Mouse (Mus musculus) limb, embryonic 15.5 days (tissue): ENCODE measurements around the gene Gpr83. TPM values are rescaled to one million over a fixed set of nuclear protein-coding genes. Genes with fewer than 3 reads are reported as not detected.

ENCODE experiments used
- ATAC-seq: fragments of 200-750 bp; cut with Nextera tagmentation; 2 replicates; pipeline ENCODE4 v1.8.0; 2017; ENCODE audit warnings: low read depth, moderate TSS enrichment; ENCODE audit not compliant: insufficient number of reproducible peaks, low FRiP score, low TSS enrichment
- H3K27ac ChIP-seq: fragments of 300-500 bp; sonication (generic); 2 replicates; pipeline ENCODE4 v1.5.1; 2015; ENCODE audit warnings: moderate library complexity, mild to moderate bottlenecking, inconsistent platforms
- H3K27me3 ChIP-seq: fragments of 300-500 bp; sonication (generic); 2 replicates; pipeline ENCODE4 v1.6.1; 2015; ENCODE audit warnings: inconsistent platforms
- H3K36me3 ChIP-seq: fragments of 300-500 bp; sonication (generic); 2 replicates; pipeline ENCODE4 v1.6.1; 2015; ENCODE audit warnings: inconsistent platforms
- H3K4me1 ChIP-seq: fragments of 300-500 bp; sonication (generic); 2 replicates; pipeline ENCODE4 v1.6.1; 2015; ENCODE audit warnings: inconsistent platforms
- H3K4me2 ChIP-seq: fragments of 300-500 bp; sonication (generic); 2 replicates; pipeline ENCODE4 v1.6.1; 2015; ENCODE audit warnings: mild to moderate bottlenecking, inconsistent platforms
- H3K4me3 ChIP-seq: fragments of 300-500 bp; sonication (generic); 2 replicates; pipeline ENCODE4 v1.5.1; 2015; ENCODE audit warnings: mild to moderate bottlenecking, inconsistent platforms
- H3K9ac ChIP-seq: fragments of 300-500 bp; sonication (generic); 2 replicates; pipeline ENCODE4 v1.6.1; 2015; ENCODE audit warnings: inconsistent platforms
- H3K9me3 ChIP-seq: fragments of 300-500 bp; sonication (generic); 2 replicates; pipeline ENCODE4 v1.6.1; 2016; ENCODE audit warnings: inconsistent platforms
- WGBS: fragments of 180-500 bp; shearing (Covaris S2); methylation state at CpG from one replicate; pipeline ENCODE4 v1.1.7; 2015; 5-methylcytosine and 5-hydroxymethylcytosine counted together
- polyA plus RNA-seq: library from polyadenylated mRNA; unstranded; fragments of >200 nt; fragmentation: Nextera tagmentation; extraction: Ambion mirVana; gene quantifications from 2 replicates; pipeline ENCODE4 v1.2.1, GENCODE M21; 2015

Gpr83 gene
- polyA plus RNA-seq: 3.3 and 3.6 TPM in 2 replicates

DNA sequence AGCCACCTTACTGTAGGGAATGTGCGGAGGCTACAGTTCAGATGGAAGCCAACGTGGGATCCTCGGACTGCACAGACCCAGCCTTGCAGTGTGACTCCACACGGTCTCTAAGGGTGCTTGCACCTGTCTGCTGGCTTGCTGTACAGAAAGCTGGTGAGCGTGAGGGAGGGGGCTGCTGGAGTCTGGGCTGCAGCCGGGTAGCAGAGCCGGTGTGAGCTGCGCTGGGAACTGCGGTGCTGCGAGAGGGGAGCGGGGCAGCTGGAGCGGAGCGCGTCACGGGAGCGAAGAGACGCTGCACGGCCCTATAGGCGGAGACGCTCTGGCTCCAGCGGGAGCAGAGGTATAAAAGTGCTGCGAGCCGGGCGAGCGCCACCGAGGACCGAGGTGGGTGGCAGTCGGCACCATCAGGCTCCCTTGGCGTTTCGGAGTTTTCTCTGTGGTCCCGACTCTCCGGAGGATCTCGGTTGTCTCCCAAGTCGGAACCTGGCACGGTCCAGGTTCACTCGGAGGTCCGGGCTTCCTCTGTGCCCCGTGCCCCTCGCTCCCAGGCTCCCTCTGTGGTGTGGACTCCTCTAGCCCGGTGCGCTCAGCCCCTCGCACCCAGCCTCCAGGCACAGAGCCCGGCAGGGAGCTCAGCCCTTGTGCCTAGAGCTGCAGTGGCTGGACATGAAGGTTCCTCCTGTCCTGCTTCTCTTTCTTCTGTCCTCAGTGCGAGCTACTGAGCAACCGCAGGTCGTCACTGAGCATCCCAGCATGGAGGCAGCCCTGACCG lies at the start of gene Gpr83:
Gene Gpr83, plus strand, starts transcription at position 343 of the 772 bp plus-strand sequence.
- H3K27ac ChIP-seq: no peak within 1 kb of the TSS
- ATAC-seq: 0 out of 2 replicates have a peak, but pooled peaks have one; percentile 67
- H3K36me3 ChIP-seq: no peaks in the 10 kb centered on the region
- peaks cover 74% of the 10 kb centered on the region for H3K27me3 ChIP-seq
- no peaks in the 10 kb centered on the region for H3K9me3 ChIP-seq
- H3K4me1 ChIP-seq: peaks cover 9% of the 10 kb centered on the region
- no peak within 1 kb of the TSS for H3K9ac ChIP-seq
- 2% methylated on average over 47 of the region's 47 CpGs for WGBS
- peak within 1 kb of the TSS; percentile 38 for H3K4me3 ChIP-seq
- H3K4me2 ChIP-seq: peak within 1 kb of the TSS; percentile 73

DNA sequence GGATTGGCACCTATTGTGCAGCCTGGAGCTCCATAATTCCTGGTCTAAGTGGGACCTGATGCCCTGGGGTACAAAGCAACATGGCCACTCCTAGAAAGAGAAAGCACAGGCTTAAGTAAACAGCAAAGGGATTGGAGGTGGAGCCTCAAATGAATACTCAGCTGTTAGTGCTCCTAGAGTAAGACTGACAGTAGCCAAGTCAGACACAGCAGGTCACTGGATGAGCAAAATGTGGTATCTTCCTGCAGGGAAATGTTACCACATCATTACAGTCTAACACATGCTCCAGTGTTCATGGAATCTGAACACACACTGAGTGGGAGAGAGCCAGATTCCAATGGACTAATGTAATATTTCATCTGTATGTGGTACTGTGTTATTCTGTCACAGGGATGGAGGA lies 38.6 kb upstream of the Gpr83 start:
- Histone ChIP-seq H3K36me3 (peaks cover 74% of the 10 kb centered on the region), H3K9ac (no peak overlapping the region), H3K4me1 (no peaks in the 10 kb centered on the region), H3K4me3 (no peak overlapping the region), H3K27ac (no peak overlapping the region), H3K4me2 (no peak overlapping the region), H3K9me3 (no peaks in the 10 kb centered on the region), H3K27me3 (no peaks in the 10 kb centered on the region)
- no peak for ATAC-seq

DNA sequence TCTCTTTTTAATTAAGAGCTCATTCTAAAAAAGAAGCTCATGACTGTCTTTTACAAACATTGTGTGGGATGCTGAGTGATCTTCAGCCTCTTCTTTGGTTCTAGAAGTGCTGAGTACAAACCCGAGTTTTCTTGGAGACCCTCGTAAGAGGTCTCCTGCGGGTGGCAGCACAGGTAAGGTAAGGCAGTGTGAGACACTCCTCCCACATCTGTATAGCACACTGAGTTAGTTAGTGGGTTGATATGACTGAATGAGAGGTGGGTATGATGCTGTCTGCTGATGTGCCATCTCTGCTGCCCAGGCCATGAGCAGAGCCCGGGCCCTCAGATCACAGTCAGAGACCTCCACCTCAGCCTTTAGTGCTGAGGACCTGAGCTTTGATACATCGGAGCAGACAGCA lies 35.2 kb upstream of the Gpr83 start:
- peaks cover 56% of the 10 kb centered on the region for H3K36me3 ChIP-seq
- no peak overlapping the region for H3K9ac ChIP-seq
- no peak for ATAC-seq
- no peaks in the 10 kb centered on the region for H3K27me3 ChIP-seq
- H3K4me2 ChIP-seq: no peak overlapping the region
- no peak overlapping the region for H3K4me3 ChIP-seq
- no peak overlapping the region for H3K27ac ChIP-seq
- no peaks in the 10 kb centered on the region for H3K4me1 ChIP-seq
- 82% methylated on average over 5 of the region's 5 CpGs for WGBS
- no peaks in the 10 kb centered on the region for H3K9me3 ChIP-seq

DNA sequence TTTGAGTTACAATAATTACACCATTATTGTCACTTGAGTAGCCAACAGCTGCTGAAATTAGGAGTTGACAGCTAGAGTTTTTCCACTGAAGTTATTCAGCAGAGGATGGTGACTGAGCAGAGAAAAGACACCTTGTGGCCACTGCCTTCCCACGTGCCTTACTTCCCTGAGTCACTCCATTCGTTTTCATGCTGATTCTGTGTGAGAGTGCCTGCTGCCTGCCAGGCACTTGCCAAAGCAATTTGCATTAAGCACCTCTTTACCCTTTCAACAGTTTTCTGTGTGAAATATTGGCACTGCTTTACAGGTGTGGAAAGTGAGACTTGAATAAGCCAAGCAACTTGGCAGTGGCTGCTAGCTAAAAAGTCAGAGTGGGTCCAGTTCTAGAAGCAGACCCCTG lies 32.1 kb upstream of the Gpr83 start:
- Histone ChIP-seq H3K4me2 (no peak overlapping the region), H3K9ac (no peak overlapping the region), H3K27me3 (no peaks in the 10 kb centered on the region), H3K9me3 (no peaks in the 10 kb centered on the region), H3K36me3 (peaks cover 53% of the 10 kb centered on the region), H3K4me3 (no peak overlapping the region), H3K27ac (no peak overlapping the region), H3K4me1 (no peaks in the 10 kb centered on the region)
- ATAC-seq: no peak
- 59% methylated on average over 2 of the region's 2 CpGs for WGBS

DNA sequence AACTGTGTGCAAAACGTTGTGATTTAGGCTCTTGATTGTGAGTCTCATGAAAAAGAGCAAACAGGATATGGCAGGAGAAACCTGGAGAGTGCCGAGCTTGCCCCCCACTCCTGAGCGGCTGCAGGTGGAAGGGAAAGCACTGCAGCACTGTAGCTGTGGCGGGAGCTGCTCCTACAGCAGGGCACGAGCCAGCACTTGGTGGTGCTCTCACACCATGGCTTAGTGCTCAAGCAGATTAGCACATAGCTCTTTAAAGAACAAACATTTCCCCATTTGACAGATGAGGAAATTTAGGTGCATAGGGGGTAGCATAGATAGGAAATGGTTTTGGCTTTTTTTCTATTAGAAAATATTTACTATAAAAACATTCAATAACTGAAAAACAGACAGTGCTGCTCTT lies 28.0 kb upstream of the Gpr83 start:
- Histone ChIP-seq H3K9ac (no peak overlapping the region), H3K27me3 (peaks cover 4% of the 10 kb centered on the region; the same call in 1 of the 2 replicates), H3K4me2 (no peak overlapping the region), H3K27ac (no peak overlapping the region), H3K36me3 (peaks cover 69% of the 10 kb centered on the region), H3K9me3 (no peaks in the 10 kb centered on the region), H3K4me3 (no peak overlapping the region), H3K4me1 (no peaks in the 10 kb centered on the region)
- 85% methylated on average over 5 of the region's 5 CpGs for WGBS
- ATAC-seq: no peak

DNA sequence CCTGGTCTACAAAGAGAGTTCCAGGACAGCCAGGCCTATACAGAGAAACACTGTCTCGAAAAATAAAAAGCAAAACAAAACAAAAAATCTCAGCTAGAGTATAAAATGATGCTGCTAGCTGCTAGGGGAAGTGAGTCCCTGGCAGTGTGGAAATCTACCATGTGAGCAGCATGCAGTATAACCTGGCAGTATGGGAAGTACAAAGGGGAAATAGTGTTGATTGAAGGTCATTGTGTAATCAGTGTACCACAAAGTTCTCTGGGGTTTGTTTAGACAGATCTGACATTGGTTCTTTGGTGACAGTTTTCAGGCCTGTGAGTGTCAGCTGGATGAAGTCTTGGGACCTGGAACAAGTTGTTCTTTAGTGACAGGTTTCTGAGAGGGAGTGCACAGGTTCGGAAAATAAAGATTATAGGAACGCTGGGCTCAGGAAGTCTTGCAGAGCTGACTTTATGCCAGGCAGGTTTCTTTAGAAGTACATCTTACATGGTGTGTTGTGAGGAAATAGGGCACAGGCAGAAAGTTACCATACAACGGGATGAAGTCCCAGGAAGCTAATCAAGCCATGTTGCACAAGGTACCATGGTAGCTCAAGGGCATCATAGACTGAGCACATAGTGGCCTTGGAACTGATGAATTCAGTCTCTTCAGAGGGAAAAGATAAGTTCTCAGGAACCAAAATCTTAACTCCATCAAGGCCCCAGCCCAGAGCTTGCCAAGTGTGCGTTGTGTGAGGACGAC lies 24.5 kb upstream of the Gpr83 start:
- H3K27ac ChIP-seq: no peak overlapping the region
- 87% methylated on average over 6 of the region's 6 CpGs for WGBS

DNA sequence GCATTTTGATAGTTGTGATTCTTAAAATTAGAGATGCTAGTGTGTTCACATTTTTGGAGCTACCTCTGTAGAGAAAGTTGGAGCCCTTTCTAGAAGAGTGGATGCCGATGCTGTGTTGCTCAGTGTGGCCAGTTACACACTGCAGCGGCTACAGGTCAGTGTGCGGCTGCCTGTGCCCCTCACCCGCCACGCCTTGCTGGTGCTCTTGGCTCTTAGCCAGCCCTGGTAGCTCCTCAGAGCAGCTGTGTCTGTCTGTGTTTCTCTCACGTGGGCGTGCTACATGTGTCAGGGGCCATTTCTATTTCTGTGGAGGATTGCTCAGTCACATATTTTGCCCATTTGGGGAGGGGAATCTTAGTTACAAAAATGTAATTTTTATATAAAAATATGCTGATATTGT lies 20.5 kb upstream of the Gpr83 start:
- Histone ChIP-seq H3K9ac (no peak overlapping the region), H3K27ac (no peak overlapping the region), H3K36me3 (peaks cover 20% of the 10 kb centered on the region), H3K4me1 (peaks cover 16% of the 10 kb centered on the region), H3K4me2 (no peak overlapping the region), H3K9me3 (no peaks in the 10 kb centered on the region), H3K4me3 (no peak overlapping the region), H3K27me3 (peaks cover 4% of the 10 kb centered on the region; the same call in 1 of the 2 replicates)
- WGBS: 30% methylated on average over 7 of the region's 7 CpGs
- no peak; the same call in 1 of the 2 replicates for ATAC-seq

More for the DNA sequence above, 24.5 kb upstream of the Gpr83 start:
- Histone ChIP-seq H3K36me3 (peaks cover 52% of the 10 kb centered on the region), H3K27me3 (peaks cover 4% of the 10 kb centered on the region; the same call in 1 of the 2 replicates), H3K9me3 (no peaks in the 10 kb centered on the region), H3K9ac (no peak overlapping the region), H3K4me3 (no peak overlapping the region), H3K4me1 (peaks cover 6% of the 10 kb centered on the region), H3K4me2 (no peak overlapping the region)
- ATAC-seq: no peak

DNA sequence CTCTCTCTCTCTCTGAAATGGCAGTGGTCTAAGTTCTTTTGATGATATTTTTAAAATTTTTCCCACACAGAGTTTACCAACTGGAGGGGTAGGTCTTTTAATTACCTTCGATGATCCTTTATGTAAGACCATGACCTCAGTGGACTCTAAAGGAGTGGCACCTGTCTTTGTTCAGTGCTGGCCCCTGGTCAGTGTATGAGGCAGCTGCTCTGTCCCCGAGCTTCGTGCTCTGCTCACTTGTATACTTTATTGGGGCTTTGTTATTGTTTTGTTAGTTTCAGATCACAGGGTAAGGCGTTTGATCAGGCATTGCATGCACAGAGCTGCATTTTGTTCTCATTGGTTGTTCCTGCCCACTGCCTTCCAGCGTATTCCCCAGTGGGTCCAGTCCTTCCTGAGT lies 20.0 kb upstream of the Gpr83 start:
- Histone ChIP-seq H3K27ac (no peak overlapping the region), H3K4me1 (peaks cover 16% of the 10 kb centered on the region), H3K4me3 (no peak overlapping the region), H3K4me2 (no peak overlapping the region), H3K36me3 (peaks cover 16% of the 10 kb centered on the region), H3K9me3 (no peaks in the 10 kb centered on the region), H3K27me3 (peaks cover 4% of the 10 kb centered on the region; the same call in 1 of the 2 replicates), H3K9ac (no peak overlapping the region)
- no peak for ATAC-seq
- 57% methylated on average over 5 of the region's 5 CpGs for WGBS

DNA sequence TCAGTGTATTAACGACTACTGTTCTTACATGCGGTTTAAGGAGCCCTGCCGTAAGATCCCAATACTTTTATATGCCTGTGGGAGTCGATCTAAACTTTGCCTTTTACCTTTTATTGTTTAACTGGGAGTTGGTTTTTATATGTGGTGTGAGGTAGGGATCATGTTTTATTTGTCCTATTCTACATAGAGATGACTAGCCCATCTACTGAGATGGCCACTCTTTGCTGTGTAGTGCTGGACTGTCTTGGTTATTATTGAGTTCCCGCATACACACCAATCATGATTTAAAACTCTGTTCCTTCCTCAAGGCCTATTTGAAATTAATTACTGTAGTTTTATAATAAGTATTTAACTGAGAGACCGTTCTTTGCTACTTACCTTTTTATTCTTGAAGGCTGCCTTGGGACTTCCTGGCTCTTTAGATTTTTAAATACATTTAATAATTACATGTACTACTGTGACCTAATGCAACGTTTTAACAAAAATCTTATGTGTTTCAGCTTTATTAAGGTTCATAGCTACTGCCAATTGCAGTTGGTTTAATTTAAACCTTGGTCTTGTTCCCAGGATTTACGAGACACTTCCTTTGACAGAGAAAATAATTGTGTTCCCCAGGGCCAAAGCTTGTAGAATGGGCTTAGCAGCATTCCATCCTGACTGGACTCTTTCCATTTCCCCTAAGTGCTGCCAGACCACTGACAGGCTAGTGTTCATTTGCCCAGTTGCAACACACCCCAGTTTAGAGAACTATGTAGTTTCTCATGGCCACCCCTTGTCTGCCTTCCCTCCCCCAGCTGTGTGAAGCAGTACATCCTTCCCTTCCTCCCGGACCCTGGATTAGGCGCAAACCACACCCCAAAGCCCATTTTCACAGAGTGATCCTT lies 17.9 kb upstream of the Gpr83 start:
- peak overlapping the region; percentile 57; the same call in 1 of the 2 replicates for H3K27ac ChIP-seq
- no peak overlapping the region for H3K4me2 ChIP-seq
- H3K4me3 ChIP-seq: no peak overlapping the region
- WGBS: 21% methylated on average over 10 of the region's 10 CpGs
- peaks cover 16% of the 10 kb centered on the region for H3K4me1 ChIP-seq
- peak; percentile 70 for ATAC-seq
- H3K9ac ChIP-seq: no peak overlapping the region
- no peaks in the 10 kb centered on the region for H3K9me3 ChIP-seq
- no peaks in the 10 kb centered on the region for H3K36me3 ChIP-seq
- peaks cover 2% of the 10 kb centered on the region; the same call in 1 of the 2 replicates for H3K27me3 ChIP-seq

DNA sequence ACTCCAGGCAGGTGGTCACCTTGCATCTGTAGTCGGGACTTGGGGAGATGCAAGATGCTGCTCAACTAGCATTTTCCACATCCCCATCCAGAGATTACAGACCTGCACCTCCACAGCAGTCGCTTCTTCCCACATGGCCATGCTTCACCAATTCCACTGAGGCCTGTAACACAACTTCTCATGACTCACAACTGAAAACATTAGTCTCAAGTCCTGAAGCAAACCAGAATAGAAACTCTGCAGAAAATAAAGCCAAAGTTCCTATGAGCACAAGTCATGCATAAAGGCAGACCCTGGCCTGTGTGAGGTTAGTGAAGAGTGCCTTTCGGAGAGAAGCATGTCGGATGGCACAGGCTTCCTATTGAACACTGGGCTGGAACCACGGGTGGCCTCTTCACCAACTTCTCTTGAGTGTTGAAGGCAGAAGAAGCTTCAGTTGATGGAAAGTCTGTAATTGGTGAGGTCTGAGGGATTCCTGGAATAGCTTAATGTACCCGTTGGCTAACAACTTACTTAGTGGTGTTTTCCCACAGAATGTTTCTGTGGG lies 16.6 kb upstream of the Gpr83 start:
- WGBS: 86% methylated on average over 6 of the region's 6 CpGs
- ATAC-seq: no peak
- H3K4me1 ChIP-seq: peaks cover 16% of the 10 kb centered on the region
- H3K36me3 ChIP-seq: no peaks in the 10 kb centered on the region
- no peak overlapping the region for H3K27ac ChIP-seq
- H3K9ac ChIP-seq: no peak overlapping the region
- no peaks in the 10 kb centered on the region for H3K9me3 ChIP-seq
- H3K4me2 ChIP-seq: no peak overlapping the region
- H3K4me3 ChIP-seq: no peak overlapping the region
- peaks cover 4% of the 10 kb centered on the region; the same call in 1 of the 2 replicates for H3K27me3 ChIP-seq

DNA sequence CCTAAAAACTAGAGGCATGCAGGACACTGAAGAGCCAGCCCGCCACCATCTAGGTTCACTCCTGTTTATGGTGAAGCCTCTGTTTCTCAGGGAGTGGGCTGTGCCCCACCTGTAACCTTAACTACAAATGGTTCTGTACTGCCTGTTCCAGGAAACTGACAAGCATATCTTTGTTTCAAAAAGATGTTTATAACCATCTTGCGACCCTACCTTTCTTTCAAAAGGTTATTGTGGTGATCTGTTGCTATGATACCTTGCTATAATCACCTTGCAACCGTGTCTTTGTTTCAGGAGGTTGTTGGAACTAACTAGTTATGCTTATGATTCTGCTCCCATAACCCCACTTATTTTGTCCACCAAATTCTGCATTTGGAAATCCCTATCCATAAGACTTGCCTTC lies 16.1 kb upstream of the Gpr83 start:
- Histone ChIP-seq H3K27ac (no peak overlapping the region), H3K4me1 (peaks cover 16% of the 10 kb centered on the region), H3K9me3 (no peaks in the 10 kb centered on the region), H3K4me3 (no peak overlapping the region), H3K27me3 (peaks cover 6% of the 10 kb centered on the region), H3K9ac (no peak overlapping the region), H3K36me3 (no peaks in the 10 kb centered on the region), H3K4me2 (no peak overlapping the region)
- WGBS: 90% methylated on average over 3 of the region's 3 CpGs
- no peak for ATAC-seq
